Mouse (Mus musculus): ENCODE measurements at regions not wholly inside any gene's neighbourhood (a gene's known extent, or its start where the extent isn't known, plus 50 kb on each side); places are given as distances from the start of the nearest gene placed in this dataset.

- TF ChIP-seq CTCF (IDR thresholded peaks at IDR 0.05; ENCODE audit: low read depth, low read length) (no peak), POLR2A (IDR thresholded peaks at IDR 0.05; ENCODE audit: extremely low read depth, insufficient read depth, low read length) (no peak)
Measured at GRCm38 (mm10) chr15:32020323-32021008, 156.6 kb upstream of the Tas2r119 start.

Measured in liver, adult 2 months (tissue).